In the genomic region with DNA sequence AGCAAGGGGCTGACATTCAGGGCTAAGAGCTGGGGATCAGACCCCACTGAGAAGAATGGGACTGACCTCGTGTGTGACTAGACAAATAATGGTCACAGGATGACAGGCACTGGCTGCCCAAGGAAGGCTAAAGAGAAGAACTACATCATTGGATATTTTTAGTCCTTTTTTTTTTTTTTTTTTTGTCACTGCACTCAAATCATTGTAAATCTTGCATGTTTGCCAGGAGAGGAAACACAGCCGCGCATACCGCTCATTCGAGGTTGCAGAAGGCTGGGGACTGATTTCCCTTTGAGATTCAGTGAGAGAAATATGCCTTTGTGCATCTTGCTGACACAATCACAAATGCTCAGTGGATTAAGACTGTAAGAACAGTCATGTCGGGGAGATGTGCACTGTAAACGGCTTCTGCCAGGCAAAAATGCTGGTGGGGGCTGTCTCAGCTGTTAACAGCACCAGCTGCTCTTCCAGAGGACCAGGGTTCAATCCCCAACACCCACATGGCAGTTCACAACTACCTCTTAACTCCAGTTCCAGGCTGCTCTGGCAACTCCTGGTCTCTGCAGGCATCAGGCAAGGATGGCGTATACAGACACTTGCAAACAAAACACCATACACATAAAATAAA, we compare ENCODE assay signal across 7 mouse cellular contexts. TPM values are rescaled to one million over a fixed set of nuclear protein-coding genes. Genes with fewer than 3 reads are reported as not detected.
DNase-seq lines count a peak whose midpoint lies in the region; ATAC-seq and TF ChIP-seq lines count a peak whose summit lies in the region.

No protein-coding gene starts in this region.

- TF ChIP-seq POLR2A in cortical plate, adult 2 months (IDR thresholded peaks at IDR 0.05; ENCODE audit: extremely low read depth, insufficient read depth, low read length) = no peak

- H3K27me3 ChIP-seq in lung, embryonic 15.5 days = no peaks in the 10 kb centered on the region

- no peak overlapping the region for H3K9ac ChIP-seq in lung, embryonic 15.5 days

- no peak for ATAC-seq in lung, embryonic 15.5 days (ENCODE audit: borderline replicate concordance, extremely low read depth, low FRiP score, low TSS enrichment)

- whole genome bisulfite sequencing in lung, embryonic 15.5 days = 25% methylated on average over 8 of the region's 8 CpGs

- peak overlapping the region; percentile 74 for H3K27ac ChIP-seq in lung, embryonic 15.5 days
- peak overlapping the region; percentile 23 for H3K27ac ChIP-seq in cortical plate, adult 2 months (ENCODE audit: insufficient read depth, low read length)

- peak overlapping the region; percentile 4; the same call in 1 of the 2 replicates for H3K4me2 ChIP-seq in lung, embryonic 15.5 days

- H3K4me3 ChIP-seq in lung, embryonic 15.5 days = no peak overlapping the region
- H3K4me3 ChIP-seq in cortical plate, adult 2 months (ENCODE audit: insufficient read depth, low read length) = no peak overlapping the region

- H3K36me3 ChIP-seq in lung, embryonic 15.5 days = no peaks in the 10 kb centered on the region

- TF ChIP-seq CTCF in cortical plate, adult 2 months (IDR thresholded peaks at IDR 0.05; ENCODE audit: extremely low read depth, insufficient read depth, low read length) = no peak

- H3K9me3 ChIP-seq in lung, embryonic 15.5 days = no peaks in the 10 kb centered on the region

- DNase-seq in lung, postnatal 14 days = no peak
- DNase-seq in heart, postnatal 4 days = peak; percentile 44
- peak; percentile 28 for DNase-seq in lung, postnatal 25 days (ENCODE audit: low spot score)
- no peak for DNase-seq in cerebellum, adult 8-10 months
- DNase-seq in gastrocnemius, adult 18-20 months (ENCODE audit: low spot score) = no peak

- peaks cover 71% of the 10 kb centered on the region for H3K4me1 ChIP-seq in lung, embryonic 15.5 days
- H3K4me1 ChIP-seq in cortical plate, adult 2 months (ENCODE audit: control insufficient read depth, insufficient read depth, low read length) = peaks cover 13% of the 10 kb centered on the region

RNA-seq across cellular contexts. Expression of a gene that starts 4.5 kb away (rescaled TPM):
- 18.3 and 20.8 TPM in 2 replicates for polyA plus RNA-seq in lung, embryonic 15.5 days (2015; fragmentation: Nextera tagmentation; extraction: Ambion mirVana)
- 40.8 and 41.2 TPM in 2 replicates for polyA plus RNA-seq in cortical plate, adult 2 months (2012; rRNA removed)
- total RNA-seq in heart, postnatal 4 days (2021) = 10 to 100 TPM; 82.2 to 85.0 TPM
- 10 to 100 TPM; 34.7 to 47.5 TPM for total RNA-seq in gastrocnemius, adult 18-20 months (2021)

Comparison
In these comparisons a context has a peak if more than half of its experiments do, and no peak if none do; other contexts are left out.
1. DNase-seq: peak in heart, postnatal 4 days (single experiment) and lung, postnatal 25 days (single experiment); none in lung, postnatal 14 days (single experiment), cerebellum, adult 8-10 months (single experiment) and gastrocnemius, adult 18-20 months (single experiment).